Mouse (Mus musculus) gastrocnemius, adult 2 months (tissue): ENCODE measurements at regions not wholly inside any gene's neighbourhood (a gene's known extent, or its start where the extent isn't known, plus 50 kb on each side); places are given as distances from the start of the nearest gene placed in this dataset.

Source experiments
- DNase-seq: peaks from one replicate; pipeline ENCODE4 v3.0.0; 2022
- H3K27ac ChIP-seq: fragments of 200-600 bp; 2 replicates; pipeline ENCODE4 v1.8.1; 2022; ENCODE audit warnings: mild to moderate bottlenecking
- H3K4me3 ChIP-seq: fragments of 200-600 bp; 2 replicates; pipeline ENCODE4 v1.8.1; 2022; ENCODE audit warnings: mild to moderate bottlenecking, moderate library complexity
- CTCF ChIP-seq: fragments of 200-600 bp; IDR thresholded peaks from 2 replicates; pipeline ENCODE4 v1.8.1; 2022; ENCODE audit warnings: antibody characterized with exemption, mild to moderate bottlenecking, moderate library complexity
- intact Hi-C: fragments of 180-260 bp; cut with DNase I; formaldehyde crosslinking; loops from one replicate; pipeline ENCODE4 v1.15.1; 2025

DNA sequence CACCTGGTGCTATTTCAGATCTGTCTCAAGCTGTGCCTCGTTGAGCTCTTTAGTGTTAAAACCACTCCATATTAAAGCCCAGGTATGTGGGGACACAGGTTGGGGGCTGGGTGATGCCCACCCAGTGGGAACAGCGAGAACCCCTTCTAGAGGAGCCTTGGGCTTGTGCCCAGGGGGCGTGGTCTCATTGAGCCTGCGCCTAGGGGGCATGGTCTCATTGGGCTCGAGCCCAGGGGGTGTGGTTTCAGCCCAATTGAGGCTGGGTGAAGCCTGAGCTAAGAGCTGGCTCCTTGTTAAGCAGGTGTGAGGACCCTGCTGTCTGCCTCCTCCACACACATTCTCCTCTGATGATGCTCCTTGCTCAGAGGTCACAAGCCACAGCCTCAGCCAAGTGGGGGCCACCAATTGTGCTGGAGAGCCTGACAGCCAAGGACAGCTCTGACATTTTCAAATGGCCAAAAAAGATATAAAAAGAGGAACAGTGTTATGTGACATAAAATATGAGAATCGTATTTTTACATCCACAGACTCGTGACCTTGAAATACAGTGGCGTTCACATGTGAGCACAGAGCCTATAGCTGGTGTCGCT is 90.7 kb upstream of the Ajap1 start:
- Histone ChIP-seq H3K4me3 (no peak overlapping the region), H3K27ac (no peak overlapping the region)
- intact Hi-C loops, result no loop called here
- TF ChIP-seq CTCF, result no peak
- DNase-seq, result no peak

DNA sequence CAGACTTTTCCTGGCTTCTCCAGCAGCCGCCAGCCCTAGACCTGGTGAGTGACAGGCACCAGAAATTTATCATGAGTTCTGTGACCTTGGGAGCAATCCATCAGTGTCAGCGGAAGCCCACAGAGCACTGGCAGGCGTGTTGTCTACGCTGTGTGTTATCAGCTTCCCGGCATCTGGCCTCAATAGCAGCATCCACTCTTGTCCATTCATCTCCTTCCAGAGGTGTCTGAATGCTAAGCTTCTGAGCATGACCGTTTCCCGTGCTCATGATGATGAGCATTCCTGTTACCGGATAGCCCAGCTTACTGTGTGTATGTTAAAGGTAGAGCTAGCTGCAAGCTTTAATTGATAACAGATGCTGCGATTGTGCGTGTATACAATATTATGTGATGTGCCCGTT is 110.7 kb upstream of the Ajap1 start:
- Histone ChIP-seq H3K4me3 (no peak overlapping the region), H3K27ac (no peak overlapping the region)
- intact Hi-C loops, result no loop called here
- TF ChIP-seq CTCF, result no peak
- no peak for DNase-seq

DNA sequence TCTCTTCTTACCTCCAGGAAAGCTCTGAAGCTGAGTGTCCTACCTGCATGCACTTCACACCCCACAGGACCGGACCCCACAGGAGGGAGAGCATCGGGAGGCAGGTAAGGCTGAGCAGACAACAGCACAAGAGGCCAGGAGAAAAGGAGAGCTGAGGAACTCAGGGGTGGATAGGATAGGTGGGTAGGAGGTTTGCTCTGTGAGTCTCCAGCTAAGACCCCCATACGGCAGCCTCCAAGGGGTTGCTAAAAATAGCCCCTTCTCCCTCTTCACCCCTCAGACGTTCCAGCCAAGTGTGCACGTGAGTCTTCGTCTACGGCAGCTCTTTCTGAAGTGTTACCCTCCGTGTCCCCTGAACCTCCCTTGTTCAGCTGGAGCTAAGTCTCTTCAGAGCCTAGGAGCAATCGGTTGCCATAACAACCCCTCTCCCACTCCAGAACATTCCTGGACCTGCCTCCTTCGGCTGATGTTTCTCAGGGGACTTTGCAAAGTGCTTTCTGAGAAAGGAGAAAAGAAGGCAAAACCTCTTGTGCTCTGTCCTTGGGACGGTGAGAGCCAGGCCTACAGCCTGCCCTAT is 117.3 kb upstream of the Ajap1 start:
- no peak overlapping the region for H3K27ac ChIP-seq
- intact Hi-C loops, result no loop called here
- TF ChIP-seq CTCF, result no peak
- H3K4me3 ChIP-seq, result no peak overlapping the region
- no peak for DNase-seq

DNA sequence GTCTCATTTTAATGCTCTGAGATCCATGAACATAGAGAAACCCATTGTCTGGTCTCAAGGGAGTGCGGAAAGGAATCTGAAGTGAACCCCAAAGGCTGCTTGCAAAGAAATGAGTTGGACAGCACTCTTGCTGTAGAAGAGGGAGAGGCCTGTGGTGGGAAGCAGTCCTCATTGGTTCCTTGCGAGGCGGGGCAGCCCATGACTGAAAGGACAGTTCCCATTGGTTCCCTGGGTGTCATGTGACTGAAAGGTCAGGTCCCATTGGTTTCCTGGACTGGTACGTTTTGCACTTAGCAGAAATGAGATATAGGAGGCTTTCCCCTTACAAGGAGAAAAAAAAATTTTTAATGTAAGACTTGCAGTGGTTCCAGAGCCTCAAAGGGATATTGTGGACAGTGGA is 119.9 kb upstream of the Ajap1 start:
- Histone ChIP-seq H3K4me3 (no peak overlapping the region), H3K27ac (no peak overlapping the region)
- no peak for DNase-seq
- intact Hi-C loops, result no loop called here
- no peak for TF ChIP-seq CTCF

DNA sequence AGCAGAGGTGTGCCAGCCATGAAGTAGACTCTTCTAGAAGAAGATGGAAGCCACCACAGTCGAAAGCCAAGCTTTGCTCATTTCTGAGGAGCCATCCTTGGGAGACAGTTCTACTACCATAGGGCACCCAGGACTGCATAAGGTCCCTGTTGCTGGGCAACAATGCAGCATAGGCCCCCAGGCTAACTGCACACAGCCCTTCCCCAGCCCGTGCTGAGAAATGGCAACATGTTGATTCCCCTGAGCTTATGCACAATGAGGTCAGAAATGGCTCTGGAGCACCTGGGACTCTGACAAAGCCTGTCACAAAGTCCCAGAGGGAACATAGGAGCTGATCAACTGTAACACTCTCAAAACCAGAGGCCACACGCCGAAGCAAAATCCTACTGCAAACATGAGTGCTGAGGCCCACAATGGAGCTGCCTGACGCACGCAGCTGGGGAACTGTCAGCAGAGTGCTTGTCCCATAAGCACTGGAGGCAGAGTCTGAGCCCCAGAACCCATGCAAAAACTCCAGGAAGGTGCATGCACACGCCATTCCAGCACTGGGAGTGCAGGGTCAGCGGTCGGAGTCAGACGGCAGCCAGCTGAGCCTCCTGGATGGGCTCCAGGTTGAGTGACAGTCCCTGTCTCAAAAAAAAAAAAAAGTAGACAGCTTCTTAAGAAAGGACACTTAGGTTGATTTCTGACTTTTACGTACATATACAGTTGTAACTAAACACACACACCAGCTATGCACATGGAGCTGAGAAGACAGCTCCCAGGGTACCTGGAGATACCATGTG is 120.6 kb upstream of the Ajap1 start:
- no peak for TF ChIP-seq CTCF
- no peak overlapping the region for H3K4me3 ChIP-seq
- H3K27ac ChIP-seq, result peak overlapping the region; percentile 58; the same call in 1 of the 2 replicates
- DNase-seq, result peak; percentile 53
- intact Hi-C loops, result no loop called here

DNA sequence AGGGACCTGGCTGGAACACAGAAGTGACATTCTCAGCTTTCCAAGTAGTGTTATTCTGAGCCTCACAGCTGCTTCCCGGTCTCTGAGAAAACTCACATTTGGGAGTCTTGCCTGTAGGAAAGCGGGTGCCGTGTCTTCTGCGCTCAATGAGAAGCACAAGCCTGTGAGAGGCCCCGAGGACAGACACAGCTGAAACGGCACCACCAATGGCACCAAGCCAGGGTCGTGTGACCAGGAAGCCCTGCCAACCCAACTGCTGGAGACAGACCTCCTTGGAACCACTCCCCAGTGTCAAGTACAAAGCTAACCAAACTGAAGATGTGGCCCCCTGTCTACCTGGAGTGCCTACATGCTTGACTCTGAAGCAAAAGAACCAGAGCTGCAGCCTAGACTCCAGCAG is 121.3 kb upstream of the Ajap1 start:
- TF ChIP-seq CTCF, result no peak
- Histone ChIP-seq H3K4me3 (peak overlapping the region; percentile 43), H3K27ac (peak overlapping the region; percentile 58)
- DNase-seq, result peak; percentile 74
- intact Hi-C loops, result no loop called here

DNA sequence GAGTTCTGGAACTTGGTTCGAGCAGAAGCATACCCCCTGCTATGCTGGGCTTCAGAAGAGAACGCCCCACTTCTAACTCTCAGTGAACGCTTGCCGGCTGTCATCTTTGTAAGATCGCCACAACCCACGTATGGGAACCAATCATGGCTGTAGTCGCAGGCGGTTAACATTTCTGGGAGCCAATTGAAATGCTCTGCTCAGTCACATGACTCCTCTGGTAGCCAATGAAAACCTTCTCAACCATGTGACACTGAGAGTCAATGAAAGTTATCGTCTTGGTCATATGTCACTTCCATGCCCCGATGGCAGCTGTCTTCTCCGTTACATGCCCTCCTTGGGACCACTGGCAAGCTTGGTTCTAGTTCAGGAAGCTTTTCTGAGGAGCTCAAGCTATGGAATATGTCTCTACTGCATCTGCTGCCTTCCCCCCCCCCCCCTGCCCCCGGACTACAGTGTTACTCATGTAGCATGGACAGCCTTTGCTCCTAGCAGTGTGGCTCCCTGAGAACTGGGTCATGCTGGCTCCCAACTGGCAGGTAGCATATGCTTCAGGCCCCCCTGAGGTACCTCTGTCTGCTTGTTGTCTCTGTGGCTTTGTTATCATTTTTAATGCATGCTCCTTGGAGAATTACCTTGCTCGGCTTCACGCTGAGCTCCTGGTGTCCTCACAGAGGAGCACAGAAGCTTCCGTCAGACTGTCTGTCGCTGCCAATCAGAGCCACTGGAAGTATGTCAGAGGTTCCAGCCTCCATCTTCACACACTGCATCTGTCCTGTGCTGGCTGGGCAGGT is 122.3 kb upstream of the Ajap1 start:
- peak overlapping the region; percentile 43 for H3K4me3 ChIP-seq
- peak overlapping the region; percentile 58 for H3K27ac ChIP-seq
- intact Hi-C loops, result no loop called here
- TF ChIP-seq CTCF, result no peak
- DNase-seq, result no peak

DNA sequence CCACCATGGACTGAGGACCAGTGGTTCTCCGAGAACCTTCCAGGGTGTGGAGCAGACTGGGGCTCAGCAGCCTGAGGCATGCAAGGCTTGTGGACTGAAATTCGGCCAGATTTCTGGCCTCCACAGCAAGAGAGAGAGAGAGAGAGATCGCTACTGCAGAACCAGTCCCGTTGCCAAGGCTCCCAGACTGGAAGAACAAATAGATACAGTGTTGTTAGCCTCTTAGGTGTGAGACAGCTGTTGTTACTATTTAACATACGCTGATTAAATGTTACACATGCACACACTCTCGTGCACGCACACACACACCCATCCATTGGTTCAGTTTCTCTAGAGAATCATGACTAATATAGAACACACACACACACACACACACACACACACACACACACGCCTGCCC is 133.4 kb upstream of the Ajap1 start:
- Histone ChIP-seq H3K4me3 (no peak overlapping the region), H3K27ac (no peak overlapping the region)
- intact Hi-C loops, result no loop called here
- DNase-seq, result no peak
- TF ChIP-seq CTCF, result no peak

DNA sequence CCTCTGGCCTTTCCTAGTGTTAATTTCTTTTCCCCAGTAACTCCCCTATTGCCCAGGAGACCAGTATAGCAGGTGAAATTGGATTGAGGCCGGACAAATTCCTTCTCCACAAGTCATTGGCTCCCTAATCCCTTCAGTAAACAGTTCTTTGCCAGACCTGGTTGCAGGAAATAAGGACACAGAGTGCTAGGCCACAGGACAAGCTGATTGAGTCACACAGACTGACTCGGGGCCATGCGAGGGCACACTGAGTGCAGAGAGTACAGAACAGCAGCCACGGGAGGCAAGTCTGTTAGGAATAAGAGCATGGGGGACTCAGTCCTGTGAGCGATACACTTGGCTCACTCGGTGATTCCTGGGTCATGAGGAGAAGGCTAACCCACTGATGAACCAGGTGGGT is 134.3 kb upstream of the Ajap1 start:
- intact Hi-C loops, result no loop called here
- TF ChIP-seq CTCF, result no peak
- H3K27ac ChIP-seq, result no peak overlapping the region
- no peak overlapping the region for H3K4me3 ChIP-seq
- peak; percentile 32 for DNase-seq

DNA sequence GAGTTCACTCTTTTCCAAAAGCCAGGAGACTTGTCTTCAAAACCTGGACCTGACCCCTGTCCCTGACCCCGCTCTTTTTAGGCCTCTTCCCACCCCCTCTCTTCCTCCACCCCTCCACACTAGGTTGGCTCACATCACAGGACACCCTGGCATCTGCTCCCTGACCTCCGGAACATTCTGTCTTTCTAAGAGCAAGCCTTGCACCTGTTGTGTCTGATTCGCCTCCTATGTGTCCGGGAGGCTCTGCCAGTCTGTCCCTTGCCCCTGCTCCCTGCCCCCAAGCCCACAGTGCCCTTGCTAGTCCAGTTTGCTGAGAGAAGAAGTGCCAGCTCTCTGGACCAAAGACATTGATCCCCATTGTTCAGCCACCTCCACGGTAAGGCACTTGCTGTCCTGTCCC is 138.3 kb upstream of the Ajap1 start:
- no peak overlapping the region for H3K27ac ChIP-seq
- DNase-seq, result peak; percentile 65
- no peak for TF ChIP-seq CTCF
- intact Hi-C loops, result no loop called here
- H3K4me3 ChIP-seq, result no peak overlapping the region

DNA sequence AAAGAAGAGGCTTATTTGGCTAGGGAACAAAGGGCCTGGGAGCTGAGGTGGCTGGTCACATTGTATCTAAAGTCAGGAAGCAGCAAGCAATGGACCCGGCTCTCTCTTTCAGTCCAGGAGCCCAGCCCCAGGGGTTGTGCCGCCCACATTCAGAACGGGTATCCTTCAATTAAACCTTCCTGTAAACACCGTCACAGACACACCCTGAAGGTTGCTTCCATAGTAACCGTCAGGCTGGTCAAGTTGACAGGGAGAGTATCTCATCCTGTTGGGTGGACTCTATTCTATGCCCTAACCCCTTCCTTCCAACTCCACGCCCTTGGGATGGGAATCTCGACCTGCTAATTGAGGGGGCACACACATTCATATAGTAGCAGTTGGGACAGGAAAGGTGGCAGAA is 148.6 kb upstream of the Ajap1 start:
- Histone ChIP-seq H3K27ac (no peak overlapping the region), H3K4me3 (no peak overlapping the region)
- intact Hi-C loops, result no loop called here
- TF ChIP-seq CTCF, result no peak
- DNase-seq, result no peak

DNA sequence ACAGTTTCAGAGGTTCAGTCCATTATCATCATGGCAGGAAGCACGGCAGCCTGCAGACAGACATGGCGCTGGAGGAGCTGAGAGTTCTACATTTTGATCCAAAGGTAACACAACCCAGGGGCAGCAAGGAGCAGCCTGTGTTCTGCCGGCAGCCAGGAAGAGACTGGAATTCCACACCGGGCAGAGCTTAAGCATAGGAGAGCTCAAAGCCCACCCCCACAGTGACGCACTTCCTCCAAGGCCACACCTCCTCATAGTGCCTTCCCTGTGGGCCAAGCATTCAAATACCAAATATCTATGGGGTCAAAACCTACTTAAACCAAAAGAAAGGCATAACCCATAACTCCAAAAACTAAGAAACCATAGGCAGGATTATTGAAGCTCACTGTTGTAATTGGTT is 149.4 kb upstream of the Ajap1 start:
- DNase-seq, result no peak
- intact Hi-C loops, result no loop called here
- Histone ChIP-seq H3K4me3 (no peak overlapping the region), H3K27ac (no peak overlapping the region)
- no peak for TF ChIP-seq CTCF

DNA sequence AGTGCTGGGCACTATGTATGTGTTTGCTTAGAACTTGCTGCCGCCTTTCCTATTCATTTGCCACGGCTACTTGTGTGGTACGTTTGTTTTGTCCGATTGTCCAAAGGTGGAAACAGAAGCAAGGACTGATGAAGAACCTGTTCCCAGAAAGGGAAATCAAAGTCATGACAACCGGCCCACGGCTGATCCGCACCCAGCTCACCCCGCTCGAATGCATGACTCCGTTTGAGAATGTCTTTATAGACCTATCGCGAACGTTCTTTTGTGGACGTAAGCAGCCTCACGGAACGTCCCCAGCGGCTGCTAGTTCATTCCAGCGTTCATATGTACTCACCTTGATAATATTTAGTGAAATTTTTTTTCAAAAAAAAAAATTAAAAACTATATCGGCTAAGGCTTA is 149.9 kb upstream of the Ajap1 start:
- no peak for TF ChIP-seq CTCF
- no peak overlapping the region for H3K27ac ChIP-seq
- no peak for DNase-seq
- intact Hi-C loops, result no loop called here
- H3K4me3 ChIP-seq, result no peak overlapping the region
